Mouse (Mus musculus) G1E (cell line): ENCODE data around the gene Snx33.
A peak's percentile ranks its signal among the peaks of the same experiment; 100 is the strongest.

Experiments used
- CTCF ChIP-seq: IDR thresholded peaks from 2 replicates; pipeline ENCODE4 v1.5.1; 2012; ENCODE audit warnings: low read depth, low read length, inconsistent platforms, mixed read lengths
- GATA1 ChIP-seq: IDR thresholded peaks from 2 replicates; pipeline ENCODE4 v1.6.1; 2012; ENCODE audit warnings: borderline replicate concordance, low read length, inconsistent platforms, mixed read lengths
- GATA2 ChIP-seq: IDR thresholded peaks from 2 replicates; pipeline ENCODE4 v1.6.1; 2012; ENCODE audit warnings: low read depth, low read length, inconsistent platforms, borderline replicate concordance
- POLR2AphosphoS5 ChIP-seq: IDR thresholded peaks from 2 replicates; pipeline ENCODE4 v1.6.1; 2012; ENCODE audit warnings: low read depth, low read length, inconsistent platforms; ENCODE audit not compliant: insufficient replicate concordance
- TAL1 ChIP-seq: conservative IDR thresholded peaks from 2 replicates; pipeline ENCODE4 v1.6.1; 2012; ENCODE audit warnings: low read depth, low read length, inconsistent platforms, mixed read lengths

- TF ChIP-seq CTCF (peak; percentile 86), TAL1 (no peak), GATA1 (no peak), GATA2 (no peak), POLR2AphosphoS5 (no peak)
Observed at GRCm38 (mm10) chr9:56889817-56890216, 38.4 kb downstream of the Snx33 start.
